Mouse (Mus musculus): ENCODE measurements around the gene Grik3.

DNA sequence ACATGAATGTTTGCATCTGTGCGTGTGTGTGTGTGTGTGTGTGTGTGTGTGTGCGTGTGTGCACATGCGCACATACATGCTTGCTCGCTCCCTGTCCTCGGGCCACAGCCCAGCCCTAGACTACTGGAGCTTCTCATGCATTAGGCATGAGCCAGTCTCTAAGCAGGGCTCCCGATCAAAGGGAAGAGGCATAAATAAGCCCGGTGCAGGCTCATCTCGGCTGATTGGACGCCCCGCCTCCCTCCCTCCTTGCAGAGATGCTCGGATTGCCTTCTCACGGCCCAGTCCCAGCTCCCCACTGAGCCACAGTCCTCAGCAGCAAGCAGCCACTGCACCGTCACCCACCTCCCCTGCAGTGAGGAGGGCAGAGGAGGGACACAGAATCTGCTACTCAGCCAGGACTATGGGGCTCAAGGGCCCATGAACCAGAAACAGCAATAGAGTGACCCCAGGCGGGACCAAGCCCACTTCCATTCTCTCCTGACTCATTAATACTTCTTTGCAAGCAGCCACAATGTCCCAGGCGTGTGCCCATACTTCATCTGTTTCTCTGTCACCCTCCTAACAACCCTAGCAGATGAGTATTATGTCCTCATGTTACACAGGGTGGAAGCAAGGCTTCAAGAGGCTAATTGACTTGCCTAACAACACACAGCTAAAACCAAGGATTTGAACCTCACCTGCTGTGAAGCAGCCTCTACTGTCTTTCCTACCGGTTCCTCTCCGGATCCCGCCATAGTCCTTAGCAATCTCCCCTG lies 205.9 kb downstream of the Grik3 start:
- no peak for TF ChIP-seq MAFK (IDR thresholded peaks at IDR 0.05; ENCODE audit: insufficient read depth, low read depth, low read length)
- no peak for TF ChIP-seq ZC3H11A (IDR thresholded peaks at IDR 0.05; ENCODE audit: borderline replicate concordance, low read depth, low read length)
- no peak for TF ChIP-seq HCFC1 (IDR thresholded peaks at IDR 0.05; ENCODE audit: borderline replicate concordance, insufficient read depth, low read length)
- TF ChIP-seq ZNF384 (IDR thresholded peaks at IDR 0.05; ENCODE audit: low read depth, low read length), result no peak
